8 mouse cellular contexts compared by ENCODE assay signal in the genomic region with DNA sequence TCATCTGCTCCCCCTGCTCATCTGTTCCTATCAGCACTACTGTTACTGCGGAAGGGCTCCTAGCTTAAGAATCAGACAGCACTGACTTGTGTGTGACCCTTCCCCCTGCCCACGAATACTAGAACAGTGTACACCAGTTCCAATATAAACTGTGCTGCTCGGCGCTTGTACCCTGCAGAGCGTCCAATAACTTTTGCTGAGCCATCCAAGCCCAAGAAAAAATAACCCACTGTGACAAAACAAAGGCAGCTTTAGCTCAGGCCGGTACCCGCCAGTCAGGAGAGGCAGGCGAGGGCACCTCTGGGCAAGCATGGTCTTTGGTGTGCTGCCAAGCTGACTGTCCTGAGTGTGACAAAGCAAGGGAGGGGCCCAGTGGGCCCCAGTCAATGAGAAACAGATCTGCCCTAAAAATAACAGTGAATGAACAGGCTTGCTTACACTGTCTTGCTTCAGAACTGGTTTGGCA.
A peak's percentile ranks its signal among the peaks of the same experiment; 100 is the strongest.
DNase-seq lines count a peak whose midpoint lies in the region; ATAC-seq and TF ChIP-seq lines count a peak whose summit lies in the region.

No protein-coding gene starts in this region.

- TF ChIP-seq CTCF in bone marrow, adult 2 months (IDR thresholded peaks at IDR 0.05; ENCODE audit: control insufficient read depth, insufficient read depth, low read length), result no peak
- TF ChIP-seq CTCF in heart, adult 2 months (IDR thresholded peaks at IDR 0.05), result no peak

- no peak for TF ChIP-seq EP300 in heart, adult 2 months (IDR thresholded peaks at IDR 0.05; ENCODE audit: insufficient read depth, low read depth, low read length)

- no peaks in the 10 kb centered on the region for H3K79me2 ChIP-seq in heart, adult 2 months (replicated peaks; ENCODE audit: control insufficient read depth, insufficient read depth, low read length)
- no peaks in the 10 kb centered on the region for H3K79me2 ChIP-seq in myocyte (ENCODE audit: control insufficient read depth, insufficient read depth)

- no peak overlapping the region for H3K9ac ChIP-seq in limb, embryonic 12.5 days (replicated peaks)
- 0 out of 2 replicates have a peak overlapping the region, but pooled peaks have one; percentile 11 for H3K9ac ChIP-seq in heart, adult 2 months (ENCODE audit: low read depth, low read length)

- TF ChIP-seq POLR2A in bone marrow, adult 2 months (IDR thresholded peaks at IDR 0.05; ENCODE audit: borderline replicate concordance, control insufficient read depth, low read depth, low read length), result no peak
- no peak for TF ChIP-seq POLR2A in heart, adult 2 months (IDR thresholded peaks at IDR 0.05; ENCODE audit: insufficient read depth, low read depth, low read length)
- no peak for TF ChIP-seq POLR2A in myocyte (IDR thresholded peaks at IDR 0.05; ENCODE audit: insufficient read length, low read depth)

- H3K9me3 ChIP-seq in limb, embryonic 12.5 days, result no peaks in the 10 kb centered on the region
- H3K9me3 ChIP-seq in limb, embryonic 10.5 days (replicated peaks), result no peaks in the 10 kb centered on the region

- H3K27ac ChIP-seq in limb, embryonic 12.5 days, result 0 out of 2 replicates have a peak overlapping the region, but pooled peaks have one; percentile 0
- no peak overlapping the region for H3K27ac ChIP-seq in limb, embryonic 10.5 days
- peak overlapping the region; percentile 16; the same call in 1 of the 2 replicates for H3K27ac ChIP-seq in bone marrow, adult 2 months (ENCODE audit: control insufficient read depth, insufficient read depth, low read depth, low read length, poor library complexity)
- H3K27ac ChIP-seq in heart, adult 2 months, result peak overlapping the region; percentile 31; the same call in 1 of the 2 replicates

- no peak overlapping the region for H3K4me2 ChIP-seq in limb, embryonic 12.5 days
- H3K4me2 ChIP-seq in myocyte (ENCODE audit: low read depth), result peak overlapping the region; percentile 58

- no peaks in the 10 kb centered on the region for H3K27me3 ChIP-seq in limb, embryonic 12.5 days
- H3K27me3 ChIP-seq in limb, embryonic 10.5 days (ENCODE audit: low read depth, poor library complexity, severe bottlenecking), result no peaks in the 10 kb centered on the region
- peaks cover 2% of the 10 kb centered on the region; the same call in 1 of the 2 replicates for H3K27me3 ChIP-seq in heart, adult 2 months (ENCODE audit: control insufficient read depth, insufficient read depth, low read length)
- no peaks in the 10 kb centered on the region for H3K27me3 ChIP-seq in myocyte (ENCODE audit: control insufficient read depth, insufficient read depth, insufficient read length)

- H3K4me3 ChIP-seq in limb, embryonic 12.5 days (replicated peaks), result no peak overlapping the region
- no peak overlapping the region for H3K4me3 ChIP-seq in limb, embryonic 10.5 days
- no peak overlapping the region for H3K4me3 ChIP-seq in bone marrow, adult 2 months (replicated peaks; ENCODE audit: control insufficient read depth, low read depth, low read length)
- H3K4me3 ChIP-seq in heart, adult 2 months, result no peak overlapping the region
- no peak overlapping the region for H3K4me3 ChIP-seq in myocyte

- WGBS in limb, embryonic 12.5 days, result 75% methylated on average over 8 of the region's 8 CpGs
- 89% methylated on average over 8 of the region's 8 CpGs for WGBS in limb, embryonic 10.5 days
- WGBS in bone marrow, adult 2 months, result 40% methylated on average over 8 of the region's 8 CpGs
- 46% methylated on average over 8 of the region's 8 CpGs for WGBS in heart, adult 2 months

- DNase-seq in limb, embryonic 10.5 days (ENCODE audit: low spot score), result no peak
- peak; percentile 55 to 79 for DNase-seq in heart, adult 2 months
- peak; percentile 70 for DNase-seq in kidney, postnatal 14 days
- no peak for DNase-seq in embryo, embryonic 9.5 days (ENCODE audit: extremely low spot score)
- DNase-seq in spleen, postnatal 36 days (ENCODE audit: low spot score in 2 of 2), result no peak

- H3K4me1 ChIP-seq in limb, embryonic 12.5 days (replicated peaks), result peaks cover 20% of the 10 kb centered on the region; the same call in 1 of the 2 replicates
- H3K4me1 ChIP-seq in limb, embryonic 10.5 days, result peaks cover 20% of the 10 kb centered on the region
- peaks cover 12% of the 10 kb centered on the region for H3K4me1 ChIP-seq in bone marrow, adult 2 months (ENCODE audit: control insufficient read depth, insufficient read depth, low read length)
- H3K4me1 ChIP-seq in heart, adult 2 months (ENCODE audit: control insufficient read depth, insufficient read depth, low read length), result peaks cover 6% of the 10 kb centered on the region

- H3ac ChIP-seq in myocyte (ENCODE audit: control insufficient read depth, insufficient read length), result no peak overlapping the region

- peak; percentile 58; the same call in 1 of the 2 replicates for ATAC-seq in limb, embryonic 12.5 days (ENCODE audit: insufficient number of reproducible peaks, insufficient read depth, low FRiP score, low TSS enrichment, low read depth)

- intact Hi-C loops in heart, adult 2 months (cut with DNase I), result no loop called here

- H3K36me3 ChIP-seq in limb, embryonic 12.5 days, result no peaks in the 10 kb centered on the region
- H3K36me3 ChIP-seq in limb, embryonic 10.5 days, result no peaks in the 10 kb centered on the region
- no peaks in the 10 kb centered on the region for H3K36me3 ChIP-seq in heart, adult 2 months (ENCODE audit: control insufficient read depth, insufficient read depth, low read length)
- H3K36me3 ChIP-seq in myocyte (ENCODE audit: control insufficient read depth, insufficient read depth), result no peaks in the 10 kb centered on the region

TF ChIP-seq in myocyte, 11 proteins besides CTCF, POLR2A, EP300 and RAD21:
- TF ChIP-seq CEBPB (IDR thresholded peaks at IDR 0.05; ENCODE audit: insufficient read depth, poor library complexity, severe bottlenecking), result peak; percentile 36; the same call in 1 of the 2 replicates
- TF ChIP-seq SRF (IDR thresholded peaks at IDR 0.05; ENCODE audit: control insufficient read depth, insufficient read length, low read depth), result no peak
- TF ChIP-seq TCF3 (IDR thresholded peaks at IDR 0.05; ENCODE audit: insufficient read length, low read depth), result no peak
- TF ChIP-seq TCF12 (IDR thresholded peaks at IDR 0.05; ENCODE audit: insufficient read depth, poor library complexity, severe bottlenecking), result no peak
TF ChIP-seq in myocyte: peak in this region for 1.

Comparison
In these comparisons a context has a peak if more than half of its experiments do, and no peak if none do; other contexts are left out.
1. DNase-seq: peak in heart, adult 2 months (2 of 2) and kidney, postnatal 14 days (single experiment); none in limb, embryonic 10.5 days (single experiment), embryo, embryonic 9.5 days (single experiment) and spleen, postnatal 36 days (0 of 2).